Mouse (Mus musculus) ovary, postnatal 14 days (tissue): ENCODE results near the gene Gap43.
"Not testable (repeated sequence)": the region's sequence is repeated elsewhere in the genome, so short reads cannot be mapped to it uniquely, and the experiment has no call there.

ENCODE experiments used
- DNase-seq: peaks from one replicate; pipeline ENCODE4 v3.0.0; 2022; ENCODE audit warnings: low spot score

Gene Gap43

DNA sequence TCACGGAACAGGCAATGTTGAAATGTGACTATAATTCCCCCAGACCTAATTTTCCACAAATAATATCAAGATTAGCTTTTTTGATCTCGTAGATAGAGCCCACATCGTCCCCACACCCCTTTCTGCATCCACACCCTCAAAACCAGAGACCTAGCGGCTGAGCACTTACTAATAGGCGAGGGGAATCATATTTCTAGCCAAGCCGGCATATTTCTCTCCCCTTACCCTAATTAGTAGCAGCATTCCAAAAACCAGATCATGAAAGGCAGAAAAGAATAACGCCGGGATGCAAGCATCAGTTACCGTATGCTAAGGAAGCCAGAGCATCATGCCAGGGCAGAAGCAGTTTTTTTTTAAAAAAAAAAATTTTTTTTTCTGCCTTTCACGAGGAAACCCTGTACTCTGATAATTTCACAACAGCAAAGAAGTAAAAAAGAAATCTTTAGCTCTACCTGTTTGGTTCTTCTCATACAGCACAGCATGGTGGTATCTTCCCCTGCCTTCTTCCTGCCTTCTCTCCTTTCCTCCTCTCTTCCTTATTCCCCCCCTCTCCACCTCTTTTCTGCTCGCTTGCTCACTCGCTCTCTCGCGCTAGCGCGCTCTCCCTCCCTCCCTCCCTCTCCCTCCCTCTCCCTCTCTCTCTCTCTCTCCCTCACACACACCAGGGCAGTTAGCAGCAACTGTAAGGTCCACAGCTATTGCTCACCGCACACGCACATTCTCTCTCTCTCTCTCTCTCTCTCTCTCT is at the start of gene Gap43:
TSS of gene Gap43 (minus strand) at position 631 of the 748 bp plus-strand sequence.
- no peak for DNase-seq

DNA sequence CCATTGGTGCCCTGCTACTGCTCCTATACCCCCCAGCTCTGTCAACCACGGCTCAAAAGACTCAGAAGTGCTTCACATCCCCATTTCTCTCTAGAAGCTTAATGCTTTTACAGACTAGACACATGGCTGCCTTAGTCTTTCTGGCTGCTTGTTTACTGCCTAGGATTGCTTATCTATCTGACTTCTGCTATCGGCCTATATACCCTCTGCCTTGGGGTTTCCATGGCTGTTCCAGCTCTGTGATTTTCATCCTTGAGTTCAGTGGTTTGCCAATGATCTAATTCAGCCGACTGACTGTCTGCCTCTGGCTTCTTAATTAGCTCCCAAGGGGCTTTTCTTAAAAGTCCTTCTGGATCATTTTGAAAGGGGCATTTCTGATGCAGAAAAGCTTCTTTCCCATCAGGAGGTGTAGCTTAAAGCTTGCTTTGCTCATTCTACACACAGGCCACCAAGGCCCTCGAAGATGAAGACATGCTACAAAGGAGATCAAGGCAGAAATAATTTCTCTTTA is 40.9 kb upstream of the Gap43 start:
- DNase-seq: no peak

DNA sequence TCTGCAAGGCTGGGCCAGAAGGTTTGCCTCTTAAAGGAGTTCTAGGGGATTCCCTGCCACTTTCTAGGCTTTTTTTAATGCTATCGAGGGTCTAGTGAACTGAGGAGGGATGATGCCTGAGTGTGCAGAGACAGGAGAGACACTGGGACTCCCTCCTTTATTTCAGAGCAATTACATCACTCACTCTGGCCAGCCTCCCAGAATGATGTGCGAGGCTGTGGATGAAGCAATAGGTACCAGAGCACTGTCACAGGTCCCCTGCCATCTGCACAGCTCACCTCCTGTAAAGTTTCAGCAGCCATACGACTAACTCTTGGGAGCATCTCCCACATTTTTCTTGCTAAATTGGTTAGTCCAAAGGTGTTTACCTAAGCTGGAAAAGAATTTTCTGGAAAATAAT is 40.2 kb upstream of the Gap43 start:
- DNase-seq: peak; percentile 5

DNA sequence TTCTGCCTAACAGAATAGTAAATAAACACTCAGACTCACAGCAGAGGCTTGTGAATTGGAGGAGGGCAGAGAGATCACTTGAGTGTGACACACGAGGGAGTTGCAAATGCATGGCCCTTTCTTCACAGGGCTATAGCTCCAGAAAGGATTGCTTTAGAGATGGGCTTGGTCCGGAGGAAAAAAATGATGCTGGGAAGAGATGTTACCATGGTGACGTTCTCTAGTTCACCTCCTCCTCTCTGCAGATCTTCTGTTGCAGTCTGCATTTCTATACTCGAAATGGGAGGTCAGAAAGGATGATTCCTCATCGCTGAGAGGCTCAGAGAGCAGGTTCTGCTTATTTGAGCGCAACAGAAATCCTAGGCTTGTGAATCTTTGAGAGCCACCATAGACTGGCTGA is 29.7 kb upstream of the Gap43 start:
- DNase-seq: no peak

DNA sequence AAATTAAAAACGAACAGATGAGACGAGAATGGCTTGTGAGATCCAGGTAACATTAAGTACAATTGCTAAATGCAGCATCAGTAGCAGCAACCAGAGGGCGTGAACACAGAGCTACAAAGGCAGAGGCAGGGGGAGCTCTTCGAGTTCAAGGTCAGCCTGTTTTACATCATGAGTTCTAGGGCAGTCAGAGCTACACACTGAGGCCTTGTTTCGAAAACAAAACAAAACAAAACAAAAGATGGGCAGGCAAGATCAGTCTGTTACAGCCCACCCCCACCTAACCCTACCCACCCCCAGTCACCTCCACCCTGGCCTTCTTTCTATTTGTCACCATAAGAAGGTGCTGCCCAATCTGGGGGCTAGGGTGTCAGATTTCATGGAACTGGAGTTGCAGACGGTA is 28.9 kb upstream of the Gap43 start:
- DNase-seq: no peak

DNA sequence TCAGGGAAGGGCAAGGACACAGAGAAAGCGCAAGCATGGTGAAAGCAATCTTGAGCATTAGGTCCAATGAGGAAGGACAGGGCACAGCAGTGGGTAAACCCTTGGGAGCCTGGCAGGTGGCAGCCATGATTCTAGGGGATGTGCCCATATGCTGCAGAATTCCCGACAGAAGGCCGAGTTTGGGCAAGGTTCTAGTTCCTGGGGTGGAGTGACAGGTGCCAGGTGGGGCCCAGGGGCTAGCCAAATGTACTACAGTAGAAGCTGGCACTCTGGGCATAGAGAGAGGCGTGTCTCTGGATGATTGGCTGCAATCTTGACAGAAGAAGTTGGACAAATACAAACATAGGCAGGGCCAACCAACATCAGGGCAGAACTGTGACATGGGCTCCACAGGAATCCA is 19.6 kb upstream of the Gap43 start:
- DNase-seq: no peak

DNA sequence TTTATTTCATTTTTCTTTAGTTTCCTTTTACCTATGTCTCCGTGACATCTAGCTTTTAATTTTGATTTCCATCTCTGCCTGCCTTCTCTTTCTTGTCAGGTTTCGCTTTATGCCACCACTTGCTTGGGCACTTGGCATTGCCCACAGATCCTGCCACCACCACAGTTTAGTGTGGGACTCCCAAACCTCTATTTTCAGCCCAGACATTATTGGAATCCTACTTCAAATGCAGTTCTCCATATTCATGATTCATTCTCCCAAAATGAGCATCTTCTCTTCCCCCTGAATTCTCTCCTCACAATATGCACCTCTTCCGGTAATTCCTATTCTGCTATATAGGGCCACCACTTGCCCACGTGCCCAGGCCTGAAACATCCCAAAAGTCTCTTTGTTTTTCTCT is 17.6 kb upstream of the Gap43 start:
- DNase-seq: no peak

DNA sequence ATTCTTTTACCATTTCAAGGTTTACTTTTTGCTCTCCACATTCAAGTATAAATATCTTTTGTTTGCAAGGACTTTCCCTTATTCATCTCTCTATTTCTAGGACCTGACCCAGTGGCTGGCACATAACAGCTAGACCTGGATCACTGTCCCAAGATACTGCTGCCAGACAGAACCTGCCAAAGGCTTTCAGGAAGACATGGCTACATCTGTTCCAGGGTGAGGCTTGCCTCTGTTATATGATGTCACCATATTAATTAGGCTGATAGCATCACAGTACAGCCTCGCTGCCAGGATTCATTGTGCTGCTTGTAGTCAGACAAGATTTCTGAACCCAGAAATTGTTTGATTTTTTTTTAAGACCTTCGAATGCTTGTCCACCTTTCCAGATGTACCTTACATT is 9.6 kb upstream of the Gap43 start:
- DNase-seq: no peak

DNA sequence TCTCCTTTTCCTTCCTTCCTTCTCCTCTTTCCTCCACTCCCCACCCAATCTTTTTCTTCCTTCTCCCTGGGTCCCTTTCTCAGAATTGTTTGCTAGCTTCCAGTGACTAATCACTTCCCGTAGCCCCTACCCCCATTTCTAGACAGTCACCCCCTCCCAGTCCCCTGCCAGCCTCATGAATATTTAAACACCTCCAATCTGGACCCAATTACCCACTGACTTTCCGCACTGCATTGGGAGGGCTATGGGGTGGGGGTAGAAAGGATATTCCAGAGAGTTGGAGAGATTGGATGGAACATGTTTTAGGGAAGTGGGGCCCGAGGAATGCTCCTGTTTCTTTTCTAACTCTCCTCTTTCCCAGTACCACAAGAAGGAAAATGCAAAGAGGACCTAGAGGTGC is 414 bp upstream of the Gap43 start:
- DNase-seq: not testable (repeated sequence)

DNA sequence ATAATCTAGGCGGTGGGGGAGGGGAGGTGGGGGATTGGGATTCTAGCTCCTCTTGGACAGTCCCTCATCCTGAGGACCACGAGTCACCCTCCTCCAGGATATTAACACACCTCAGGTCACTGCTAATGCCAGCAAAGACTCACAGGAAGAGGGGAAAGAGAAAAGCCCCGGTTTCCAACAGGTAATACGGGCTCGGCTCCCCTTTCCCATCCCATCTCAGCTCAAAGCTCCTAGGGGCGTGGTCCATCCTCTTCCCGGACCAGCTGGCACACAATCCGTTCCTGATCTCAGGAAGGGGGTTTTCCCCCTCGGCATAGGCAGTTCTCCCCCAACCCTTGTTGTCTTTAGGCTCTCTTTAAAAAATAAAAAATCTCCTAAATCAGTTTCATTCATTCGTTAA is 939 bp downstream of the Gap43 start:
- DNase-seq: no peak

DNA sequence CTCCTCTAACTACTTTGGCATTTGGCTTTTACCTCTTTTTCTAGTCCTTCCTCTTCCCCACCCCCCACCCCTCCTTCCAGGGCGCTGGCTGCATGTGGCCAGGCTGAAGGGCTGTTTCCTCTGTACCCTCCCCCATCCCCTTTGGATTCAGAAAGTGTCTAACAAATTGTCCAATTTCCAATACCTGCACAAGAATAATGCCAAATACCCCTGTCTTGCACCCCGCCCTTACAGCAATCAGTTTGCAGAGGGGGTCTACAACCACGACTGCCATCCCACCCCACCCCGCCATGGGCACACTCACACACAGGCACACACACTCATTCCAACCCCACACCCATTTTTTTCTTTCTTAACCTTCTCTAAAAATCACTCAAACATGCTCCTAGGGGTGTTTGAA is 1.5 kb downstream of the Gap43 start:
- no peak for DNase-seq

DNA sequence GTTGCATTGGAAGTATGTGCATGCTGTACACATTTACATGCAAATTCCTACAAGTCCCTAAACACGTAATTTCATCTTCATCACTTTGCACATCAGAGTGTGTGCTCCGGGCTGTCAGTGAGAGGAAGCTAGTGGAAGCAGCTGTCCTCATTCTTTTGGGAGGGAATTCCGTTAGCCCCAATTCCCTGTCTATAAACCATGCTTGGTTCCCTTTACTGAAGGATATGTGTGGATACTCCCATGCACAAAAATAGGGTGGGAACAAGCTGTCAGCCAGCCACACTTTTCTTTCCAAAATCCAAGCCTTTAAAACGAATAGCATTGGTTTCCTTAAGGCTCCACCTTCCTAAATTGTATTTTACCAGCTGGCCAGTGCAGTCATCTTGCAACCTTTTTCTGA is 2.1 kb downstream of the Gap43 start:
- no peak for DNase-seq

DNA sequence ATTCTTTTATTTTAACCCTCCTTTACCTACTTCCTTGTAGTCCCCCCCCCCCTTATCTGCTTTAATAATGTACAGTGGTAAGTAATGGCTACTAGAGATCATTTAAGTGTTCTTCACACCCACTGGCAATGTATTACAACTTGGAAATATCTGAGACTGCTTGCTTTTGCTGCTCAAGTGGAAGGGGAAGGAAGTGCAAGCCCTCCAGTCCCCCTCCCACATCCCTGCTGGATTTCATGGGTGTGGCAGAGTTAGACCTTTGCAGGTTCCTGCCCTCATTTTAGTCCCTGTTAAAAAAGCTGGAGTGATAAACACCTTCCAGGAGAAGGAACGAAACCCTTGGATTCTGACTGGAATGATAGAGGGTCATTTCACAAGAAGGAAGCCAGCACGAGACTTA is 2.8 kb downstream of the Gap43 start:
- no peak for DNase-seq

DNA sequence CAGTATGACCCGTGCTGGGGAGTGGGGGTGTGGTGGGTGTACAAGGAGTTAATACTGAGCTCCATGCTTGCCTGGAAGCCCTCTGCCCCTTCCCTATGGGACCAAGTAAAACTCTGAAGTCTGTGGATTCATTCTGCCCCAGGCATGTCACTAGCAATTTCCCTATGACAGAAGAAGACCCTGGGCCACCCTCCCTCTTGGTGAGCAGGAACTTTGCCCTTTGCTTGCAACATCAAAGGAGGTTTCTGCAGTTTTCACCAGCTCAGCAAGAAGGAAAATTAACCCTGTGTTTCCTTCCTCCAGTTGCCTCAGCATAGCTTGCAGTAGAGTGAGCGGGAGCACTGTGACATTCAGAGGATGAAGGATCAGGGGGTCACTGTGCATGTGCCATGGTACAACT is 3.8 kb downstream of the Gap43 start:
- no peak for DNase-seq

DNA sequence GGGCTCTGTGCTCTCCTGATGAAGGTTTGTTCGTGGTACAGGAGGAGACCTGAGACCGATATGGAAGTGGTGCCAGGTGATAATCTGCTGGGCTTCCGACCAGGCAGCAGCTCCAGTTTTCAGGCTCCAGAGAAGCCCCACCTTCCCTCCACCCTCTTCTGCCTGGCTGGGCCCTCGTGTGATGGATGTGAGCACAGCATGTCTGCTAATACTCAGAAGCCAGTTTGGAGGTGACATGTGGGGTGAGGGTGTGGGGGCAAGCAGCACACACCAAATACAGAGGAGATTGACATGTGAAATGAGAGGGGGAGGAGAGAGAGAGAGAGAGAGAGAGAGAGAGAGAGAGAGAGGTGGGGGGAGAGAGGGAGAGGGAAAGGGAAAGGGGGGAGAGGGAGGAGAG is 8.1 kb downstream of the Gap43 start:
- no peak for DNase-seq

DNA sequence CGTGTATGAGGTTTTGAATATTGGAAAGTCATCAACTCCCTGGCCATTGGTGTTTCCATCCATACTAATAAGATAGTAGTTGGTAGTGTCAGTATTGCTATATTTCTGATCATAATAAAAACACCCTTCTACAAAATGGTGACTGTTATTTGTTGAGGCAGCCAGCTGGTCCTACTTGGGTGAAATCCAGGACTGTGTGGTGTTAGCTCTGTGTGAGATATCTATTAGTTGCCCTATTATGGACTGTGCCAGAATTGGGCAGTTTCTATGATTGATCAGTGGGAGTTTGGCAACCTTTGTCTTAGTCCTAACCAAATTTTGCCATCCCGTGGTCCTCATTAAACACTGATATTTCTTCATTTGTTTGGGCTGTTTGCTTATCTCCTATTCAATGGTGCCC is 14.3 kb downstream of the Gap43 start:
- no peak for DNase-seq

DNA sequence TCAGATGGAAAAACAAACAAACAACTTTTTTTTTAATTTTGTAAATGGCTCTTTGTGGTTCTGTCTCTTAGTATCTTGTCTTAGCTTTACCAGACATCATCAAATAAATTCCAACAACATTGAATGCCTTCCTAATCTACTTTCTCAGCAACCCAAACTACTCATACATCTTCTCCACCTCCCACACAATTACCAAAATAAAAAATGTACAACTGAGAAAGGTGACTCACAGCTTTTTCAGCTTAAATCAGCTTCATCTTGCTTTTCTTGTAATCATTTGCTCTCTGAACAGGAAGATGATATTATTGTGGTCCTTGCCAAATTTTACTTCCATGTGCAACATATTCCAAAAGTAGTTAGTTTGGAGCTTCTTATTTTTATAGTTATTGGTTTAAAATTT is 14.9 kb downstream of the Gap43 start:
- no peak for DNase-seq

DNA sequence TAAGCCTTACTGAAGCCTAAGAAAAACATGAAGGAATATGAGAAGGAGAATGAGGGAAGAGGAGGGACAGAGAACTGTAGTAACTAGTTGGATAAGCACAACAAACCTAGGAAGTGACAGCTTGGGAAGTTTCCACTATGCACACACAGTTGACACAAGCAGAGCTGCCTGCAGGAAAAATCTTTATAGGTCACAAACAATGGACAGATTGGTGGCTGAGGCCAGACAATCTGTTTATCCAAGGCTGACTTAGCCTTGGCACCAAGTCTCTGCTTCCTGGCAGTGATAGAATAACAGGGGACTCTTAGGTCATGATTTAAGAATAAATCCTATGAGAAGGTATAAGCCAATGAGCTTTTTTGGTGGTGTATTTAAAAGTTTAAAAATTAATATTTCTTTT is 20.6 kb downstream of the Gap43 start:
- no peak for DNase-seq

DNA sequence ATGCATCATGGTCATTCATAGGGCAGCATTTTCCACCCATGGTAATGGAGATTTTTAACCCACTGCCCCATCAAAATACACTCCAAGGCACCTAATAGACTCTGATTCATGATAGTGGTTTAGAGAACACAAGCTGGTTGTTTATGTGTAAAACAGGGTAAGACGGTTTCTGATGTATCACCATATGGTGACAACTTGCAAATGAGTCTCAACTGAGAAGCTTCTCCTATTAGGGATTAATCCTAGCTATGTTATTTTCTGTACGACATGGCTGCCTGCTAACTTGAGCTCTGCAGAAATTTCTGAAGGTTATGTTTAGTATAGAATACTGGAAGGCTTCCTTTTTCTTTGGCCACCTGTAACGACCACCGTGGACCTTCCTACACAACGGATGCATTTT is 21.1 kb downstream of the Gap43 start:
- DNase-seq: no peak

DNA sequence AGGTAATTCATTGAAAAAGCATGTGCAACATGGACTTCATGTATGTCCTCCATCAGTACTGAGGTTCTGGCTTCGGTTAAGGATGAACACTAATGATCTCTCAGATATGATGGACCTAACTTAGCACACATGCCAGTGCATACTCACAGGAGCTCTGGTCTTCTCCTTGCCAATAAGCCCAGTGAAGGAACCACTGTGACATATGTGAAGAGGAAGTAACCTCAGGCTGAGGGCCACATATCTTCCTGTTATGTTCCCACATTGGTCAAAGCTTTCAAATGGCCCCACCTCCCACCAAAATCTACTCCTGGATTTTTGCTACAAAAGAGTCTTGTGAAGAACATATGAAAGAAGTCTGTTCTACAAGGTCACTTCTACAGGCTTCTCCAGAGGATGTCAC is 28.3 kb downstream of the Gap43 start:
- DNase-seq: no peak

DNA sequence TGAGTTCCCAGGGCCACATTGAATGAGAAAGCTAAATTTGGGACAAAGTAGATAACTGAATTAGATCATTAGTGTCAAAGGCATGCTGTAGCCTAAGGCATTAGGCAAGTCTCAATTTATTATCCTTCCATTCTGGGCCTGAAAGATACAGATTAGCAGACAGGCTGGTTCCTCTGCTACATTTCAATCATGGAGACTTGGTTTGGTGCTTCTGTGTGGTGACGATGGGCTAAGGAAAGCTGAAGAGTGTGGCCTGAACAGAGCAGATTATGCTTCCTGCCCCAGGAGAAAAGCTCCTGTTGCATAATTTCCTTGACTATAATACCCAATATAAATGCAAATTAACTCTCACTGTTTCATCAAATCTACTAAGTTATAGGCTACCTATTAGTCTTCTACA is 31.7 kb downstream of the Gap43 start:
- no peak for DNase-seq

DNA sequence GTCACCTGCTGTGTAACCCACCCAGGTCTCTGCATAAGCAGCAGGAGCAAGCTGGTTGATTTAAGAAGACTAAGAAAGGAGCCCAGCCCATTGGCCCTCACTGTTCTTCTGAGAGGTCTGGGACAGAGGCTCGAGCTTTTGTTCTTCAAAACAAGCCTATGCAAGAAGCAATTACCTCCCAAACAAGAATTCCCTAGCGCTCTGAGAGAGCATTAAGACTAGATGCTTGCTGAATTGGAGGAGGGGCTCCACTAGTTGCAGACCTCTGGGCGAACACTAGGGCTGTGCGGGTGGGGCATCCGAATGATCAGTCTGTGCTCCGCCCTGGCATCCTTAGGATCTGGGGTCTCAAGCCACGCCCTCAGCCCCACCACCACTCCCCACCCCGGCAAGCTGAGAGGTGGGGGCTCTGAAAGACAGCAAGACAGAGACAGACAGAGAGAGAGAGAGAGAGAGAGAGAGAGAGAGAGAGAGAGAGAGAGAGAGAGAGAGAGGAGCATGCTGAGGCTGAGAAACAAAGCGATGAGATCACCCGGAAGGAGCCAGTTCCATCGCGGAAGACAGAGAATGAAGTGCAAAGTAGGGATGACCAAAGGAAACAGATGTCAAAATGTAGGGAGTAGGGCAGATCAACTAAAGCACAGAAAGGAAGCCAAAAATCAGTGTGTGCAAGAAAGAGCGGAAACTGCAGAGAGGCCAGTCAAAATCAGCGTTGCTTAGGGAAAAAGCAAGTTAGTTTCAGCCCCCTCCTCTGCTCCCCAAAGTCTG is 34.3 kb downstream of the Gap43 start:
- DNase-seq: no peak

DNA sequence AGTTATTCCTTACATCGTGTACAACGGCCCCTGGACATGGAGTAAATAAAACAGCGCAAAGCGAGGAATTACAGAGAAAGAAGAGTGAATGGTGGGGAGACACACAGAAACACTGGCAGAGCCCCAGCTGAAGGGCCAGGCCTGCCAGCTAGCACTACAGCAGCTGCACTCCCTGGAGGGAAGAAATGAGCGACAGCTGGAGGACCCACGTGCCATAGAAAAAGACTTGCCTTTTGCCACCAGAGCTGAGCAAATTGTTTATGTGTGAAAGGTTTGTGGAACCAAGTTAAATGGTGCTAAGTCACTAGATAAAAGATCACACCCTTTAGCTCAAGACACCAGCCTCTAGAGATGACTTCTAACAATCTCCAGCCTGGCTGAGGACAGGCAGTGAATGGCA is 37.0 kb downstream of the Gap43 start:
- DNase-seq: no peak

DNA sequence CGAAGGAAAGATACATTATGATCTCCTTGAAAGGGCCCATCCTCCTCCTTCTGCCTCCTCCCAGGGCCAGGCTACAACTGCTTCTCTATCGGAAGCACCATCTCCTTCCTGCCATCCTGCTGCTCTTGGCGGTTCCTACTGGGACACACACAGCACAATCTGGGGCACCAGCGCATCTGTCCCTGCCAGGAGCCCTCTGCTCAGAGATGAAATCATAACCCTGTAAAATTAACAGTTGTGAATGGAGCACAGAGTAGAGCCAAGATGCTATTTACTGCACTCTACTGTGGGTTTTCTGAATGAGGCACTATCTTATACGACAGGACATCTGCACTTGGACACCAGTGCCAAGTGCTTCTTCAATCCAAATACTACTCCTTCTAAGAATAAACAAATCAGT is 46.0 kb downstream of the Gap43 start:
- DNase-seq: no peak
